Mouse (Mus musculus): ENCODE results near the gene Krt18. TPM values are rescaled to one million over a fixed set of nuclear protein-coding genes. Genes with fewer than 3 reads are reported as not detected.

Gene Krt18
- total and polyA plus RNA-seq, 2 experiments: 124 to 255 TPM

DNA sequence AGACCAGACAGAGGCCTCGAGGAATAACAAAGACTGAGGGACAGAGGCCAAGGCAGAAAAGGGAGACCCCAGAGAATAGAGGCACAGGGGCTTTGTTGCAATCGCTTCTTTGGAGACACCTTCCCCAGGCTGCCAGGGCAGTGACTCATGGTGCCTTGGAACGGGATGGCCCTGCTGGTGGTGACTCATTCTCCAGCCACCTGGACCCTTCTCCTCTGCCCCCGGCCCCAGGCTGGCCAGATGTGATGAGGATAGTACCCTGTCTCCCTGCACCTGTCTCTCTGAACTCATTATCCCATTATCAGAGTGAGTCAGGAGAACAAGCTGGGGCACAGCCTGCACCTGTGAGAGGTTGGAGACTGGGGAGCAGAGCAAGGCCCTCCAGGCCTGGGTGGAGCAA lies 22.7 kb upstream of the Krt18 start:
- Histone ChIP-seq H3K36me3 (ENCODE audit: control insufficient read depth, insufficient read depth, low read length) (peaks cover 7% of the 10 kb centered on the region), H3K4me3 (ENCODE audit: insufficient read depth, low read depth, low read length) (no peak overlapping the region), H3K27me3 (ENCODE audit: control insufficient read depth, insufficient read depth, low read length) (no peaks in the 10 kb centered on the region), H3K9ac (ENCODE audit: low read depth, low read length) (no peak overlapping the region), H3K4me1 (ENCODE audit: control insufficient read depth, insufficient read depth, low read length) (peaks cover 4% of the 10 kb centered on the region; the same call in 1 of the 2 replicates), H3K27ac (replicated peaks; ENCODE audit: insufficient read depth, low read depth, low read length) (no peak overlapping the region), H3K79me2 (ENCODE audit: control insufficient read depth, insufficient read depth, low read length) (no peaks in the 10 kb centered on the region)
- TF ChIP-seq POLR2A (IDR thresholded peaks at IDR 0.05; ENCODE audit: extremely low read depth, insufficient read depth, low read length) (no peak), CTCF (IDR thresholded peaks at IDR 0.05; ENCODE audit: low read depth, low read length) (no peak)
- no peak for DNase-seq (ENCODE audit: extremely low read depth, low read depth, low spot score)
- 65% methylated on average over 4 of the region's 4 CpGs for WGBS

DNA sequence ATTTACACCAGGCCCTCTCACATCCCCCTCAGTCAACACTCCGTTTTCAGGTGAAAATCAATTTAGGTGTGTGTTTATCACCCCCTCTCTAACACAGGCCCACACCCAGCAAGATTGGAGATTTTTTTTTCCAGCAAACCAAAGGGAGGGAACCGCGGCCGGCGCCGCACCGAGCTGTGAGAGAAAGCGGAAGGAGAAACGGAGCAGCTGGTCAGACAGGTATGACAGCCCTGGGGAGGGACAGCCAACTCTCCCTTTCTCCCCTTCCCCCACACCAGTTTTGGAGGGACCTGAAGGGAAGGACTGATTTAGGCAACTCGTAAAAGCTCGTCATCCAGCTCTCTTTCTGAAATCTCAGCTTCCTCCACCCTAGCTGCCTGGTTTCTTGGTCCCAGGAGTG lies 21.7 kb upstream of the Krt18 start:
- Histone ChIP-seq H3K27ac (replicated peaks; ENCODE audit: insufficient read depth, low read depth, low read length) (no peak overlapping the region), H3K9ac (ENCODE audit: low read depth, low read length) (no peak overlapping the region), H3K79me2 (ENCODE audit: control insufficient read depth, insufficient read depth, low read length) (no peaks in the 10 kb centered on the region), H3K4me1 (ENCODE audit: control insufficient read depth, insufficient read depth, low read length) (peaks cover 4% of the 10 kb centered on the region; the same call in 1 of the 2 replicates), H3K27me3 (ENCODE audit: control insufficient read depth, insufficient read depth, low read length) (no peaks in the 10 kb centered on the region), H3K4me3 (ENCODE audit: insufficient read depth, low read depth, low read length) (no peak overlapping the region), H3K36me3 (ENCODE audit: control insufficient read depth, insufficient read depth, low read length) (no peaks in the 10 kb centered on the region)
- WGBS: 13% methylated on average over 11 of the region's 11 CpGs
- DNase-seq (ENCODE audit: extremely low read depth, low read depth, low spot score): no peak
- TF ChIP-seq POLR2A (IDR thresholded peaks at IDR 0.05; ENCODE audit: extremely low read depth, insufficient read depth, low read length) (no peak), CTCF (IDR thresholded peaks at IDR 0.05; ENCODE audit: low read depth, low read length) (no peak)

DNA sequence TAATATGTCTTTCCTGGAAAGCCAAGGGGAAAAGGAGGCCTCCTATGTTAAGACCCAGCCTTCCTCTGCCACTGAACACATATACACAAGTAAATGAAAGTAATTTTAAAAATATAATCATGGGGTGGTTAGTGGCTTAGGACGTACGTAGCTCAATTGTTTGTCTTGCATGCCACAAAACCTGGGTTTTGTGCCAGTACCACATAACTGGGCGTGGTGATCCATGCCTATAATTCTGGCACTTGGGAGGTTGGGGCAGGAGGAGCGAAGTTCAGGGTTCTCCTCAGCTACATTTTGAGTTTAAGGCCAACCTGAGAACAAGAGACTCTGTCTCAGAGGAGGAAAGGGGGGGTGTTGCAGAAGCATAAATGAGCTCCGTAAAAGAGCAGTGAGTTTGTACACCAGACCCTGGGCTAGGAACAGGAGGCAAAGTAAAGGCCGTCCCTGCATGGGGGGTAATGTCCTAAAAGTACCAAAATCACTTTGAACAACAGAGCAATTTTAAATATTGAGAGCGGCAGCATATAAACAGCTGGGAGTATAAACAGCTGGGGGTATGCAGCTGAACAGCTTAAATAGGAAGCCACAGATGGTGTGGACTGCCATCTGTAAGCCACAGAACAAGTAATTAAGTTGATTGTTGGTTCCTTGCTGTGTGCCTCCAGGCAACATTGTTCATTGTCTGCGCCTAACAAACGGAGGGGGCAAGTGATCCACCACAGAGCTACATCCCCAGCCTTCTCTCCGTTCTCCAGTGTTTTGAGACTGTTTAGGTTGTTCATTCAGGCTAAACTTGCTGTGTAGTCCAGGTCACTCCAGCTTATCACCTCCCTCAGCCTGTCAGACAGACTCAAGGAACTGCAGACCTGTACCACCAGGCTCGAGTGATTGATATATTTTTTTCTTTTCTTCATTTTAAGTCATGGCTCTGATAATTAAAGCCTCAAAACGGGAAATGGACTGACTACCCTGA lies 20.6 kb upstream of the Krt18 start:
- TF ChIP-seq POLR2A (IDR thresholded peaks at IDR 0.05; ENCODE audit: extremely low read depth, insufficient read depth, low read length) (no peak), CTCF (IDR thresholded peaks at IDR 0.05; ENCODE audit: low read depth, low read length) (no peak)
- Histone ChIP-seq H3K79me2 (ENCODE audit: control insufficient read depth, insufficient read depth, low read length) (no peaks in the 10 kb centered on the region), H3K36me3 (ENCODE audit: control insufficient read depth, insufficient read depth, low read length) (no peaks in the 10 kb centered on the region), H3K27ac (replicated peaks; ENCODE audit: insufficient read depth, low read depth, low read length) (no peak overlapping the region), H3K4me1 (ENCODE audit: control insufficient read depth, insufficient read depth, low read length) (no peaks in the 10 kb centered on the region; the same call in 1 of the 2 replicates), H3K27me3 (ENCODE audit: control insufficient read depth, insufficient read depth, low read length) (no peaks in the 10 kb centered on the region), H3K4me3 (ENCODE audit: insufficient read depth, low read depth, low read length) (no peak overlapping the region), H3K9ac (ENCODE audit: low read depth, low read length) (no peak overlapping the region)
- DNase-seq (ENCODE audit: extremely low read depth, low read depth, low spot score): no peak
- WGBS: 74% methylated on average over 12 of the region's 12 CpGs

DNA sequence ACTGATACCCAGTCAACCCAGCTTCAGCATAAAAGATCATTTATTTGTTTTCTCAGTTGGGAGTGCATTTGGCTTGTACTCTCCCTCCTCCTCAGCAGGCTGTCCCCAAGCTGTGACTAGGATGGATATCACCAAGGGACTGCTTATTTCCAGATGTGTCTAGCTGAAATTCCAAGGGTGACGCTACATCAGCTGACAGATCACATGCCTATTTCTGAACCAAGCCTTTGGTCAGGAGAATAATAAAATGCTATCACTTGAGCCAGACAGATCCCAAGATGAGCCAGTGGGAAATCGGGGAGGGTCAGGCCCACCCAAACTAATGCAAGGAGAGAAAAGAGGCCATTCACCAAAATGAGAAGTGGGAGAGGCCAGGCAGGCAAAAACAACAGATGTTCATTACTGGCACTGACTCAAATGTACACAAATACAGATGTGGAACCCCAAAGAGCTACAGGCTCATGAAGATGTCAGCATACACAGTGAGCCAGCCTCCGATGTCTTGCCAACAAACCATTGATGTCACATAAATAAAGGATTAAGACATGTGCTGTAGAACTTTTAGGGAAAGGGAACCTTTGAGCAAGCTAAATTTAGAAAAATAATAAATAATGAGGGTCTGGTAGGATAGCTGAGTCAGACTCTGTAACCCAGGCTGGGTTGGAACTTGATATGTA lies 17.3 kb upstream of the Krt18 start:
- H3K4me1 ChIP-seq (ENCODE audit: control insufficient read depth, insufficient read depth, low read length): peaks cover 11% of the 10 kb centered on the region
- DNase-seq (ENCODE audit: extremely low read depth, low read depth, low spot score): no peak
- H3K79me2 ChIP-seq (ENCODE audit: control insufficient read depth, insufficient read depth, low read length): no peaks in the 10 kb centered on the region
- H3K4me3 ChIP-seq (ENCODE audit: insufficient read depth, low read depth, low read length): no peak overlapping the region
- whole genome bisulfite sequencing: 85% methylated on average over 3 of the region's 3 CpGs
- H3K36me3 ChIP-seq (ENCODE audit: control insufficient read depth, insufficient read depth, low read length): no peaks in the 10 kb centered on the region
- no peak overlapping the region for H3K9ac ChIP-seq (ENCODE audit: low read depth, low read length)
- no peak overlapping the region for H3K27ac ChIP-seq (replicated peaks; ENCODE audit: insufficient read depth, low read depth, low read length)
- TF ChIP-seq CTCF (IDR thresholded peaks at IDR 0.05; ENCODE audit: low read depth, low read length): no peak
- no peak for TF ChIP-seq POLR2A (IDR thresholded peaks at IDR 0.05; ENCODE audit: extremely low read depth, insufficient read depth, low read length)
- no peaks in the 10 kb centered on the region for H3K27me3 ChIP-seq (ENCODE audit: control insufficient read depth, insufficient read depth, low read length)

DNA sequence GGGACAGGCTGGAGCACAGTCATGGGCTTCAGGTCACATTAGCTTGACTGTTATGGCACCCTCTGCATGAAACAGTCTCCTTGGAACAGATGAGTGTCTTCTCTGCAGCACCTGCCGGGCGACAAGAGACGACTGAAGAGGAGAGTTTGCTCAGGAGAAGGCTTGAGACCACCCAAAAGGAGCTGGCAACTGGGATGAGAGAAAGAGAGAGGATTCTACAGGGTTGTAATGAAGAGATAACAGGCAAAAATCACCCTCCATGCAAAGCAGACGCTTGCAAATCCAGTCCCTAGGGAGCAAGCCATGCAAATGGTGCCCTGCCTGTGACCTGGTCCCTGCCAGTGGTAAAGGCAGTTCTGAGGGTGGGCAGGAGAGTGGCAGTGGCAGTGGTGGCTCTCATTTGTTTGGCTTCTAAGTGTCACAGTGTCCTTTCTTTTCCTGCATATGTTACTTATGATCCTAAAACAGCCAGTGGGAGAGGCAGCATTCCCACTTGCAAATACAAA lies 15.7 kb upstream of the Krt18 start:
- Histone ChIP-seq H3K36me3 (ENCODE audit: control insufficient read depth, insufficient read depth, low read length) (no peaks in the 10 kb centered on the region), H3K79me2 (ENCODE audit: control insufficient read depth, insufficient read depth, low read length) (no peaks in the 10 kb centered on the region), H3K4me3 (ENCODE audit: insufficient read depth, low read depth, low read length) (no peak overlapping the region), H3K27me3 (ENCODE audit: control insufficient read depth, insufficient read depth, low read length) (no peaks in the 10 kb centered on the region), H3K27ac (replicated peaks; ENCODE audit: insufficient read depth, low read depth, low read length) (no peak overlapping the region), H3K4me1 (ENCODE audit: control insufficient read depth, insufficient read depth, low read length) (peaks cover 18% of the 10 kb centered on the region), H3K9ac (ENCODE audit: low read depth, low read length) (no peak overlapping the region)
- TF ChIP-seq CTCF (IDR thresholded peaks at IDR 0.05; ENCODE audit: low read depth, low read length) (no peak), POLR2A (IDR thresholded peaks at IDR 0.05; ENCODE audit: extremely low read depth, insufficient read depth, low read length) (no peak)
- DNase-seq (ENCODE audit: extremely low read depth, low read depth, low spot score): no peak
- WGBS: 81% methylated on average over 4 of the region's 4 CpGs
